Mouse (Mus musculus) intestine, embryonic 16.5 days (tissue): ENCODE results near the gene Cped1. TPM values are rescaled to one million over a fixed set of nuclear protein-coding genes. Genes with fewer than 3 reads are reported as not detected.
"Not testable (repeated sequence)": the region's sequence is repeated elsewhere in the genome, so short reads cannot be mapped to it uniquely, and the experiment has no call there.

Source experiments
- ATAC-seq: fragments of 200-750 bp; cut with Nextera tagmentation; 2 replicates; pipeline ENCODE4 v1.8.0; 2017; ENCODE audit warnings: moderate TSS enrichment, moderate library complexity
- H3K27ac ChIP-seq: fragments of 300-500 bp; sonication (generic); 2 replicates; pipeline ENCODE4 v1.5.1; 2014; ENCODE audit warnings: mild to moderate bottlenecking, low read length
- H3K27me3 ChIP-seq: fragments of 300-500 bp; sonication (generic); replicated peaks from 2 replicates; pipeline ENCODE4 v1.6.1; 2014; ENCODE audit warnings: low read length, control low read depth, mixed read lengths; ENCODE audit not compliant: control insufficient read depth, insufficient read depth
- H3K36me3 ChIP-seq: fragments of 300-500 bp; sonication (generic); 2 replicates; pipeline ENCODE4 v1.6.1; 2014; ENCODE audit warnings: low read length, control low read depth; ENCODE audit not compliant: control insufficient read depth, insufficient read depth
- H3K4me1 ChIP-seq: fragments of 300-500 bp; sonication (generic); 2 replicates; pipeline ENCODE4 v1.6.1; 2014; ENCODE audit warnings: low read length, control low read depth, mixed read lengths; ENCODE audit not compliant: control insufficient read depth, insufficient read depth
- H3K4me2 ChIP-seq: fragments of 300-500 bp; sonication (generic); 2 replicates; pipeline ENCODE4 v1.6.1; 2014; ENCODE audit warnings: low read depth, low read length, control low read depth
- H3K4me3 ChIP-seq: fragments of 300-500 bp; sonication (generic); 2 replicates; pipeline ENCODE4 v1.5.1; 2014; ENCODE audit warnings: mild to moderate bottlenecking, low read length
- H3K9ac ChIP-seq: fragments of 300-500 bp; sonication (generic); 2 replicates; pipeline ENCODE4 v1.6.1; 2014; ENCODE audit warnings: low read depth, low read length
- H3K9me3 ChIP-seq: fragments of 300-500 bp; sonication (generic); 2 replicates; pipeline ENCODE4 v1.6.1; 2016; ENCODE audit warnings: low read length, control low read depth; ENCODE audit not compliant: control insufficient read depth
- WGBS: fragments of 180-500 bp; shearing (Covaris S2); extraction: QIAGEN DNeasy Blood & Tissue Kit; methylation state at CpG from one replicate; pipeline ENCODE4 v1.1.7; 2014; 5-methylcytosine and 5-hydroxymethylcytosine counted together
- polyA plus RNA-seq: library from polyadenylated mRNA; unstranded; fragments of >200 nt; fragmentation: Nextera tagmentation; extraction: Ambion mirVana; gene quantifications from 2 replicates; pipeline ENCODE4 v1.2.1, GENCODE M21; 2015

The Cped1 gene
- polyA plus RNA-seq, 1 experiment from 2014 or later: 17.6 TPM

- H3K27me3 ChIP-seq: no peaks in the 10 kb centered on the region
- H3K4me3 ChIP-seq: no peak overlapping the region
- no peak overlapping the region for H3K4me2 ChIP-seq
- H3K36me3 ChIP-seq: no peaks in the 10 kb centered on the region
- no peak overlapping the region for H3K9ac ChIP-seq
- no peak for ATAC-seq
- peaks cover 4% of the 10 kb centered on the region for H3K4me1 ChIP-seq
- no peak overlapping the region for H3K27ac ChIP-seq
- 74% methylated on average over 7 of the region's 7 CpGs for WGBS
- no peaks in the 10 kb centered on the region for H3K9me3 ChIP-seq
Observed at GRCm38 (mm10) chr6:22030381-22030780, 44.7 kb downstream of the Cped1 start.

GRCm38 (mm10) chr6:22033188-22033587, 47.5 kb downstream of the Cped1 start:
- no peak overlapping the region for H3K27ac ChIP-seq
- no peak overlapping the region for H3K9ac ChIP-seq
- H3K4me3 ChIP-seq: no peak overlapping the region
- no peaks in the 10 kb centered on the region for H3K36me3 ChIP-seq
- 58% methylated on average over 4 of the region's 4 CpGs for WGBS
- H3K9me3 ChIP-seq: no peaks in the 10 kb centered on the region
- no peaks in the 10 kb centered on the region for H3K4me1 ChIP-seq
- no peak overlapping the region for H3K4me2 ChIP-seq
- H3K27me3 ChIP-seq: no peaks in the 10 kb centered on the region
- no peak for ATAC-seq

GRCm38 (mm10) chr6:22035408-22035807, 49.7 kb downstream of the Cped1 start:
- Histone ChIP-seq H3K27ac (no peak overlapping the region), H3K27me3 (no peaks in the 10 kb centered on the region), H3K4me3 (no peak overlapping the region), H3K36me3 (no peaks in the 10 kb centered on the region), H3K9ac (no peak overlapping the region), H3K4me1 (no peaks in the 10 kb centered on the region), H3K4me2 (no peak overlapping the region), H3K9me3 (no peaks in the 10 kb centered on the region)
- WGBS: 66% methylated on average over 6 of the region's 6 CpGs
- ATAC-seq: no peak

GRCm38 (mm10) chr6:22035895-22036294, 50.2 kb downstream of the Cped1 start:
- no peaks in the 10 kb centered on the region for H3K36me3 ChIP-seq
- no peak for ATAC-seq
- no peaks in the 10 kb centered on the region for H3K27me3 ChIP-seq
- H3K9me3 ChIP-seq: no peaks in the 10 kb centered on the region
- no peak overlapping the region for H3K4me3 ChIP-seq
- no peak overlapping the region for H3K27ac ChIP-seq
- no peak overlapping the region for H3K4me2 ChIP-seq
- WGBS: 85% methylated on average over 3 of the region's 3 CpGs
- no peak overlapping the region for H3K9ac ChIP-seq
- no peaks in the 10 kb centered on the region for H3K4me1 ChIP-seq

- Histone ChIP-seq H3K9me3 (no peaks in the 10 kb centered on the region), H3K36me3 (no peaks in the 10 kb centered on the region), H3K4me1 (no peaks in the 10 kb centered on the region), H3K27me3 (no peaks in the 10 kb centered on the region), H3K4me2 (no peak overlapping the region), H3K27ac (no peak overlapping the region), H3K9ac (no peak overlapping the region), H3K4me3 (no peak overlapping the region)
- ATAC-seq: no peak
- WGBS: 77% methylated on average over 8 of the region's 8 CpGs
Observed at GRCm38 (mm10) chr6:22036396-22036795, 50.7 kb downstream of the Cped1 start.

- H3K27ac ChIP-seq: no peak overlapping the region
- no peak overlapping the region for H3K9ac ChIP-seq
- no peaks in the 10 kb centered on the region for H3K27me3 ChIP-seq
- no peak overlapping the region for H3K4me2 ChIP-seq
- H3K9me3 ChIP-seq: no peaks in the 10 kb centered on the region
- H3K36me3 ChIP-seq: no peaks in the 10 kb centered on the region
- H3K4me1 ChIP-seq: no peaks in the 10 kb centered on the region
- ATAC-seq: no peak
- 56% methylated on average over 1 of the region's 1 CpGs for WGBS
- H3K4me3 ChIP-seq: no peak overlapping the region
Observed at GRCm38 (mm10) chr6:22036911-22037310, 51.2 kb downstream of the Cped1 start.

GRCm38 (mm10) chr6:22037441-22038050, 51.8 kb downstream of the Cped1 start:
- H3K9me3 ChIP-seq: no peaks in the 10 kb centered on the region
- no peak overlapping the region for H3K9ac ChIP-seq
- H3K27me3 ChIP-seq: no peaks in the 10 kb centered on the region
- 61% methylated on average over 4 of the region's 4 CpGs for WGBS
- H3K4me2 ChIP-seq: no peak overlapping the region
- no peak overlapping the region for H3K4me3 ChIP-seq
- H3K36me3 ChIP-seq: no peaks in the 10 kb centered on the region
- H3K27ac ChIP-seq: no peak overlapping the region
- ATAC-seq: no peak
- H3K4me1 ChIP-seq: no peaks in the 10 kb centered on the region

GRCm38 (mm10) chr6:22039666-22040065, 54.0 kb downstream of the Cped1 start:
- H3K4me3 ChIP-seq, H3K36me3 ChIP-seq, H3K27me3 ChIP-seq, H3K9me3 ChIP-seq, H3K4me2 ChIP-seq, ATAC-seq, H3K27ac ChIP-seq, H3K4me1 ChIP-seq, H3K9ac ChIP-seq: not testable (repeated sequence)
- WGBS: 66% methylated on average over 7 of the region's 7 CpGs

- H3K9ac ChIP-seq: no peak overlapping the region
- H3K4me1 ChIP-seq: no peaks in the 10 kb centered on the region
- no peaks in the 10 kb centered on the region for H3K36me3 ChIP-seq
- WGBS: 64% methylated on average over 9 of the region's 9 CpGs
- no peak overlapping the region for H3K4me2 ChIP-seq
- no peaks in the 10 kb centered on the region for H3K9me3 ChIP-seq
- no peak overlapping the region for H3K27ac ChIP-seq
- H3K4me3 ChIP-seq: no peak overlapping the region
- no peaks in the 10 kb centered on the region for H3K27me3 ChIP-seq
- no peak for ATAC-seq
Observed at GRCm38 (mm10) chr6:22044880-22045605, 59.3 kb downstream of the Cped1 start.
